Mouse (Mus musculus) midbrain, embryonic 11.5 days (tissue): Measurements from ENCODE around the gene Tagln. TPM values are rescaled to one million over a fixed set of nuclear protein-coding genes. Genes with fewer than 3 reads are reported as not detected.
A peak's percentile ranks its signal among the peaks of the same experiment; 100 is the strongest.

Experiments used
- ATAC-seq: fragments of 200-750 bp; cut with Nextera tagmentation; 2 replicates; pipeline ENCODE4 v1.8.0; 2017; ENCODE audit warnings: moderate TSS enrichment, moderate library complexity; ENCODE audit not compliant: low FRiP score
- DNase-seq: peaks from one replicate; pipeline ENCODE4 v3.0.0; 2015; ENCODE audit warnings: low spot score; ENCODE audit errors: missing footprints
- H3K27ac ChIP-seq: fragments of 300-500 bp; sonication (generic); 2 replicates; pipeline ENCODE4 v1.5.1; 2014; ENCODE audit warnings: low read depth, low read length
- H3K27me3 ChIP-seq: fragments of 300-500 bp; sonication (generic); 2 replicates; pipeline ENCODE4 v1.6.1; 2014; ENCODE audit warnings: mild to moderate bottlenecking, low read length, moderate library complexity, mixed read lengths; ENCODE audit not compliant: control insufficient read depth, insufficient read depth
- H3K36me3 ChIP-seq: fragments of 300-500 bp; sonication (generic); 2 replicates; pipeline ENCODE4 v1.6.1; 2014; ENCODE audit warnings: mild to moderate bottlenecking, low read length, moderate library complexity, mixed read lengths; ENCODE audit not compliant: control insufficient read depth, insufficient read depth
- H3K4me1 ChIP-seq: fragments of 300-500 bp; sonication (generic); 2 replicates; pipeline ENCODE4 v1.6.1; 2014; ENCODE audit warnings: low read length; ENCODE audit not compliant: control insufficient read depth, insufficient read depth
- H3K4me2 ChIP-seq: fragments of 300-500 bp; sonication (generic); 2 replicates; pipeline ENCODE4 v1.6.1; 2014; ENCODE audit warnings: mild to moderate bottlenecking, moderate library complexity
- H3K4me3 ChIP-seq: fragments of 300-500 bp; sonication (generic); 2 replicates; pipeline ENCODE4 v1.5.1; 2014; ENCODE audit warnings: low read depth, low read length
- H3K9ac ChIP-seq: fragments of 300-500 bp; sonication (generic); 2 replicates; pipeline ENCODE4 v1.6.1; 2014; ENCODE audit warnings: low read length
- H3K9me3 ChIP-seq: fragments of 300-500 bp; sonication (generic); 2 replicates; pipeline ENCODE4 v1.6.1; 2016; ENCODE audit warnings: low read length; ENCODE audit not compliant: control insufficient read depth
- WGBS: fragments of 180-500 bp; shearing (Covaris S2); extraction: QIAGEN DNeasy Blood & Tissue Kit; methylation state at CpG from one replicate; pipeline ENCODE4 v1.1.7; 2014; 5-methylcytosine and 5-hydroxymethylcytosine counted together
- polyA plus RNA-seq: library from polyadenylated mRNA; unstranded; fragments of >200 nt; fragmentation: Nextera tagmentation; extraction: Ambion mirVana; gene quantifications from 2 replicates; pipeline ENCODE4 v1.2.1, GENCODE M21; 2014

The Tagln gene
- polyA plus RNA-seq, 1 experiment from 2014 or later = 27.9 TPM

DNA sequence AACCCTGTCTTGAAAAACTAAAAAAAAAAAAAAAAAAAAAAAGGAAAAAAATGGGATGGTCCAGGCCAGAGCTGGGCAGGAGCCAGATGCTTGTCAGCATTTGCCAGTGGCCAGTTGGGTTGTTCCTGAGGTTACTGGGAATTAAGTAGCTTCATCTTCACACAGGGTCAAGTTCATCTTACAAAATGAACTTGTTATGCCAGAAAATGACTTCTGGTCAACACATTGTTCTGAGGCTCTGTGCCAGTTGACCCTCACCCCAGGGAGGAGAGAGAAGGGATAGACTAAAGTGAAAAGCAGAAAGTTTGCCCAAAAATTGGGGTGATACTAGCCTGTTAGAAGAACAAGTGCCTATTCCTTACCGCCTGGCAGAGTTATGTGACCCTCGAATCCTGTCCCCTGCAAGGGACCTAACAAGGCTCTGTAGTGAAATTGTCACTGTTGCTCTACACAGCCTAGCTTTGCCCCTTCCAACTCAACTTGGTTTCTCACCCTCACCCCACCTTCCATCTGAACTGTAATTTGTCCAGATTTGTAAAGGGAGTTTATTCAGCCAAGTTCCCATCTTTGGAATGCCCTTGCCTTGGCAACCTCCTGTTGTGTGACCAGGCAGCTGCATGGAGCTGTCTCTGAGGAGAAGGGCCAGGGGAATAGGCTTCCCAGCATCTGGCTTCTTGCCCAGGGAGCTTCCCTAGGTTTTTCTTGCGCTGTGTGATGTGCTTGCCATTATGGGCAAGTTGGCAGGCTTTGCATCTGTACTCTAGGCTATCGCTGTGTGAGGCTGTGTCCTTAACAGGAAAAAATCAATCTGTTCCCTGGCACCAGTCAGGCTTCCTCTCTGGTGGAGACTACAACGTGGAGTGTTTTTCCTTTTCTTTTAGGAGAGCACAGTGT, 18.6 kb downstream of the Tagln start:
- ATAC-seq (no peak), DNase-seq (no peak)
- Histone ChIP-seq H3K4me2 (no peak overlapping the region), H3K4me3 (no peak overlapping the region), H3K27ac (no peak overlapping the region), H3K9me3 (no peaks in the 10 kb centered on the region), H3K4me1 (no peaks in the 10 kb centered on the region), H3K9ac (no peak overlapping the region), H3K36me3 (peaks cover 6% of the 10 kb centered on the region), H3K27me3 (no peaks in the 10 kb centered on the region)
- 90% methylated on average over 5 of the region's 5 CpGs for WGBS

DNA sequence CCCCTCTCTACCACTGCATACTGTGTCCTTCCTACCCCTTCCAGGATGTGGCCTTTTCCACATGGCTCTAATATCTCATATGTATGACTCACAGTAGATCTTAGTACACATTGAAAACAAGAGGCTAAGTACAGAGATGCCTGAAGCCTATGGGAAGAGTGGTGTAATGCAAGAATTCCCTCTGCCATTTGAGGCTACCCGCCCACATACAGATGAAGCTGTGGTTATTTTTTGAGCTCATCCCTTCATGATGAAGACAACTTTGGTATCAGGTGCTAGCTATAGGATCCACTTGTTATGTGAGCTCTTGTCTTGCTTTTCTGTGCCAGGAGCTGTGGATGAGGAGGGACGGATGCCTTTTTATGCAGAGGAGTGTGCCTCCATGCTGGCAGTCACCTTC, 20.2 kb downstream of the Tagln start:
- ATAC-seq = no peak
- H3K36me3 ChIP-seq = peaks cover 10% of the 10 kb centered on the region; the same call in 1 of the 2 replicates
- 93% methylated on average over 2 of the region's 2 CpGs for WGBS

DNA sequence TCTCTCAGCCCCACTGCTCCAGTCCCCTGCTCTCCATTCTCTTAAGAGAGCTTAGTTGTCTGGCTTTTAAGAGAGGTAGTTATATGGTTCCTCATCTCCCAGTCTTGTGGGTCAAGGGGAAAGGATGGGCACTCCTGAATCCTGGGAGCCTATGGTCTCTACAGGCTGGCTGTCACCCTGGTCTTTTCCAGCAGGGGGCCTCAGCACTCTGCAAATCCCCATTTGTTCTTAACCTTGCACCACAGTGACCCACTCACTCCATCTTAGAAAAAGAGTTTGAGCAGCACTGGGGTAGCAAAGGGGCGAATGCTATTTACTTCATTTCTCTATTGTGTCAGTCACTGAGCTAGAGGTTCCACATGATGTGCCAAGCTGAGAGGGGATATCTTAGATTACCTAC, 24.2 kb downstream of the Tagln start:
- Histone ChIP-seq H3K9me3 (no peaks in the 10 kb centered on the region), H3K36me3 (peaks cover 13% of the 10 kb centered on the region; the same call in 1 of the 2 replicates), H3K4me1 (peaks cover 6% of the 10 kb centered on the region), H3K9ac (no peak overlapping the region), H3K27me3 (no peaks in the 10 kb centered on the region), H3K4me2 (no peak overlapping the region), H3K27ac (no peak overlapping the region), H3K4me3 (no peak overlapping the region)
- peak; percentile 87 for DNase-seq
- WGBS = 67% methylated on average over 1 of the region's 1 CpGs
- ATAC-seq = no peak

More for the DNA sequence above, 20.2 kb downstream of the Tagln start:
- no peak overlapping the region for H3K27ac ChIP-seq
- no peaks in the 10 kb centered on the region for H3K9me3 ChIP-seq
- no peak for DNase-seq
- H3K4me2 ChIP-seq = no peak overlapping the region
- no peak overlapping the region for H3K9ac ChIP-seq
- H3K4me3 ChIP-seq = no peak overlapping the region
- H3K27me3 ChIP-seq = no peaks in the 10 kb centered on the region
- H3K4me1 ChIP-seq = no peaks in the 10 kb centered on the region

DNA sequence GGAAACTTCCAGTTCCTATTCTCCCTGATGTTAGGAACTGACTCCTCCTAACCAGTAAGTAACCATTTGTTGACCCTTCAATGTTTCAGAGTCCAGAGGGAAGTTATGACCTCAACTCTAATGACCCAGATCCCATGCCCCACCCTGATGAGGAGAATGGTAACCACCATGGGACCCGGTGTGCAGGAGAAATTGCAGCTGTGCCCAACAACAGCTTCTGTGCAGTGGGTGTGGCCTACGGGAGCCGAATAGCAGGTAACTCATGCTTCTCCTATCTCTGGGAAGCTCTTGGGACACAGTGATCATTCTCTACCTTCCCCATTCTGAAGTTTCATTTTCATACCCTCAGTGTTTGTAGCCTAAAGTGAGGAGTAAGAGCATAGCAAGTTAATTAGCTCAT, 24.9 kb downstream of the Tagln start:
- peaks cover 13% of the 10 kb centered on the region; the same call in 1 of the 2 replicates for H3K36me3 ChIP-seq
- no peaks in the 10 kb centered on the region for H3K27me3 ChIP-seq
- no peak overlapping the region for H3K27ac ChIP-seq
- DNase-seq (no peak), ATAC-seq (no peak)
- 95% methylated on average over 3 of the region's 3 CpGs for WGBS
- H3K4me3 ChIP-seq = no peak overlapping the region
- H3K9ac ChIP-seq = no peak overlapping the region
- no peak overlapping the region for H3K4me2 ChIP-seq
- peaks cover 6% of the 10 kb centered on the region for H3K4me1 ChIP-seq
- H3K9me3 ChIP-seq = no peaks in the 10 kb centered on the region

DNA sequence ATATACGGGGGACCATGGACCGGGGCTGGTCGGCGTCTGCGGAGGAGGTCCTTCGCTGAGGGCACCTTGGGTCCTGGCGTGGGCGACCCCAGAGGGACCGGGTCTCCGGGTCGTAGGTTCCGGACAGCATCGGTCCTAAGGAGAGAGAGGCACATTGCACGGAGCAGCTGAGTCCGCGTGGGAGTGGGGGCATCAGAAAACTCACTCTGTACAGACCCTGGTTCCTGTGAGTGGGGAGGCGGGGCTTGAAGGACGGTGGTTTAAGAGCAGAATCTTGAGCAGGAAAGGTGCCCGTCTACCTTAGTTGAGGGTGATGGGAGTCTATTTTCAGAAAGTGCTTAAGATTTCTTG, 28.8 kb downstream of the Tagln start:
- peaks cover 11% of the 10 kb centered on the region for H3K36me3 ChIP-seq
- H3K9me3 ChIP-seq = no peaks in the 10 kb centered on the region
- H3K4me2 ChIP-seq = peak overlapping the region; percentile 94
- 0% methylated on average over 19 of the region's 19 CpGs for WGBS
- H3K9ac ChIP-seq = peak overlapping the region; percentile 90
- ATAC-seq = no peak
- peak overlapping the region; percentile 90 for H3K4me3 ChIP-seq
- no peak for DNase-seq
- peaks cover 15% of the 10 kb centered on the region for H3K4me1 ChIP-seq
- no peaks in the 10 kb centered on the region for H3K27me3 ChIP-seq
- H3K27ac ChIP-seq = peak overlapping the region; percentile 93; the same call in 1 of the 2 replicates

DNA sequence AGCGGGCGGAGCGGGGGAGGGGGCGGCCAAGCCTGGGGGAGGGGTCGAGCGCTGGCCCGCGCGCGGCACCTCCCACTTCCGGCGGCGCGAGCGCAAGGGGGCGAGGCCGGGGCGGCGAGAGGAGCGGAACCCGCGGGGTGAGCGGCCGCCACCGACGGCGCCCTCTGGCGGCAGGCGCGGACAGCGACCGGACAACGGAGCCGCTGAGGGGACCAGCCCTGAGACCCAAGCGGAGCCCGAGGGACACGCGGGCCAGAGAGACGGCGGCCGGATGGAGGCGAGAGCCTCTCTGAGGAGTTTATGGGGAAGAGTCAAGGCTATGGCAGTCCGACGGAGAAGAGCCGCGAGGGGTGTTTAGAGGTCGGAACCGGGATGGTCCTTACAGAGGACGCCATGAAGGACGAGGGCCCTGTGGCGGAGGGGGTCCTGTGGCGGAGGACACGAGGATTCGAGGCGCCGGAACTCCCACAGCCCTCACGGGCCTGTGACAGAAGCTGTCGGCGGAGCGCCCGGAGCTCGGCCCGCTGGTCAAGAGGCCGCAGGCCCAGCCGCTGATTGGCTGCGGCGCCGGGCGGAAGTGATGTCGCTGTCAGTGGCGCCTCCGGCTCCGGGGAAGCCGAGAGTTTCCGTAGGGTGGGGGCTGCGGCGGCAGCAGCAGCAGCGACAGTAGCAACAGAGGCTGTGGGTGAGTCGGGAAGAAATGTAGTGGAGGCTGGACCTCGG, 29.3 kb downstream of the Tagln start, which contains the start of the genes Pcsk7 and Rnf214:
Pcsk7 (plus strand) TSS at position 143 of the 723 bp plus-strand sequence.
Rnf214 (minus strand) TSS at position 557 of the 723 bp plus-strand sequence.
- DNase-seq = peak; percentile 99
- ATAC-seq = peak; percentile 93
- H3K9me3 ChIP-seq = no peaks in the 10 kb centered on the region
- no peaks in the 10 kb centered on the region for H3K27me3 ChIP-seq
- H3K27ac ChIP-seq = peak within 1 kb of the TSS; percentile 93
- WGBS = under 1% methylated on average over 57 of the region's 80 CpGs
- H3K9ac ChIP-seq = peak within 1 kb of the TSS; percentile 90
- peaks cover 12% of the 10 kb centered on the region for H3K36me3 ChIP-seq
- H3K4me1 ChIP-seq = peaks cover 15% of the 10 kb centered on the region
- peak within 1 kb of the TSS; percentile 94 for H3K4me2 ChIP-seq
- H3K4me3 ChIP-seq = peak within 1 kb of the TSS; percentile 90

DNA sequence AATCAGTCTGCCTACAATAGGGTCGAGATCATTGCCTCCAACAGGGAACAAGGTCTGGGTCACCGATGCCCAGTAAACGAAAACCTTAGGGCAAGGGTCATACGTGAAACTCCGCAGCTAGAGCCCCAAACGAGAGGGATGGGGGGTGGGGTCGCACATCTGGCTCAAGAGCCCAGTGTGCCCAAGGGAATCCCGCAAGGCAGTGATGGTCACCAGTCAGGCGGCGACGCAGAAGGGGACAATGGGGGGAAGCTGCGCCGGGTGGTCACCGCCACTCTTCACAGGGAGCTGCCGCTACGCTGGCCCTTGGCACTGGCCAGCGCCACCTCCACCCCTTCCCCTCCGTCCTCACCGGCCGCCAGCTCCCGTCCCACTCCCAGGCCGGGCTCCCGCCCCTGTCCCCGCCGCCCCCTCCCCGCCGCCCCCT, 30.0 kb downstream of the Tagln start:
- ATAC-seq = peak; percentile 79
- WGBS = under 1% methylated on average over 23 of the region's 27 CpGs
- H3K4me2 ChIP-seq = peak overlapping the region; percentile 94

DNA sequence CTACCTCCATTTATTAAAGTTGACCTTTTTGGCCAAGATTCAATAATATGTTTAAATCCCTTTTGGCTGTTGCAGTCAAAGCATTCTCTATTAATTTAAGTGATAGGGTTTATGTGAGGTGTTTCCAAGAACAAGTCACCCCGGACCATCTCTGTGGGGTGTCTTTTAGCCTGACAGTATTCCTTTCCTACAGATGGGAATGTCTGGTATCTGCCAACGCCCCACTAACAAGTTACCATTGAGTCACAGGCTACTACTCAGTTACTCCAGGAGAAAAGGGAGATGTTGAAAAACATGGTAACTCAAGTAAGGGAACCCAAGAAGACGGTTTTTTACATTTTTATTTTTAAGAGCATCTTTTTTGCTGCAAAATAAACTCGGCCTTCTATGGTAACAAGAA, 30.7 kb downstream of the Tagln start:
- H3K27me3 ChIP-seq = no peaks in the 10 kb centered on the region
- peak overlapping the region; percentile 90 for H3K9ac ChIP-seq
- peak overlapping the region; percentile 94 for H3K4me2 ChIP-seq
- peaks cover 6% of the 10 kb centered on the region for H3K36me3 ChIP-seq
- ATAC-seq (no peak), DNase-seq (no peak)
- WGBS = 57% methylated on average over 4 of the region's 4 CpGs
- H3K4me3 ChIP-seq = peak overlapping the region; percentile 90
- peaks cover 15% of the 10 kb centered on the region for H3K4me1 ChIP-seq
- no peaks in the 10 kb centered on the region for H3K9me3 ChIP-seq
- H3K27ac ChIP-seq = no peak overlapping the region

More for the DNA sequence above, 30.0 kb downstream of the Tagln start:
- H3K9me3 ChIP-seq = no peaks in the 10 kb centered on the region
- peaks cover 8% of the 10 kb centered on the region for H3K36me3 ChIP-seq
- peaks cover 15% of the 10 kb centered on the region for H3K4me1 ChIP-seq
- peak overlapping the region; percentile 90 for H3K4me3 ChIP-seq
- H3K27me3 ChIP-seq = no peaks in the 10 kb centered on the region
- peak; percentile 92 for DNase-seq
- peak overlapping the region; percentile 93 for H3K27ac ChIP-seq
- peak overlapping the region; percentile 90 for H3K9ac ChIP-seq

DNA sequence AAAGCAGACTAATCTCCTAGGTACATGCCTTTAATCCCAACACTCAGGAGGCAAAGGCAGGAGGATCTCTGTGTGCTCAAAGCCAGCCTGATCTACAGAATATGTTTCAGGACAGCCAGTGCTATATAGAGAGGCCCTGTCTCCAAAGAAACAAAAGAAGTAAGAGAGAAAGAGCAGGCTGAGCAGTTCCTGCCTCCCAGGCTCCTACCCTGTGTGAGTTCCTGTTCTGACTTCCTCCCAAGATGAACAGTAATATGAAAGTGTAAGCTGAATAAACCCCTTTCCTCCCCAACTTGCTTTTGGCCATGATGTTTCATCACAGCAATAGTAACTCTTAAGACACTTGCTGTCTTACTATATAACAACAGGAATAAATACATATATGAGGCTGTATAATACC, 42.2 kb downstream of the Tagln start:
- no peak for ATAC-seq
- H3K9me3 ChIP-seq = no peaks in the 10 kb centered on the region
- H3K27ac ChIP-seq = no peak overlapping the region
- H3K9ac ChIP-seq = no peak overlapping the region
- no peaks in the 10 kb centered on the region for H3K4me1 ChIP-seq
- H3K4me3 ChIP-seq = no peak overlapping the region
- no peak for DNase-seq
- H3K27me3 ChIP-seq = no peaks in the 10 kb centered on the region
- H3K36me3 ChIP-seq = peaks cover 17% of the 10 kb centered on the region
- no peak overlapping the region for H3K4me2 ChIP-seq
